Mouse (Mus musculus) skeletal muscle tissue, adult 2 months (tissue): ENCODE data around the gene Olfr943.

ENCODE experiments used
- DNase-seq: peaks from one replicate; pipeline ENCODE4 v3.0.0-alpha.2; 2012; ENCODE audit warnings: low read depth, low spot score

Gene Olfr943

GRCm38 (mm10) chr9:39166004-39166403, at the start of gene Olfr943:
Olfr943 (plus strand) TSS chr9:39166304.
- DNase-seq, result no peak

- no peak for DNase-seq
These were observed 38.8 kb upstream of the Olfr943 start for GRCm38 (mm10) chr9:39127326-39127725.

- no peak for DNase-seq
These were observed 38.3 kb upstream of the Olfr943 start, which contains the start of gene Olfr27 for GRCm38 (mm10) chr9:39127831-39128230. Olfr27 (plus strand) TSS chr9:39128131.

GRCm38 (mm10) chr9:39152401-39152800, 13.7 kb upstream of the Olfr943 start:
- DNase-seq, result no peak

GRCm38 (mm10) chr9:39201620-39202019, 35.5 kb downstream of the Olfr943 start, which contains the start of gene Olfr944:
Olfr944 (plus strand) TSS chr9:39201920.
- no peak for DNase-seq
